Mouse (Mus musculus) midbrain, embryonic 13.5 days (tissue): ENCODE results near the gene 4930579F01Rik. TPM values are rescaled to one million over a fixed set of nuclear protein-coding genes. Genes with fewer than 3 reads are reported as not detected.

ENCODE experiments used
- ATAC-seq: fragments of 200-750 bp; cut with Nextera tagmentation; 2 replicates; pipeline ENCODE4 v1.8.0; 2017; ENCODE audit warnings: mild to moderate bottlenecking, moderate TSS enrichment, moderate library complexity
- H3K27ac ChIP-seq: fragments of 300-500 bp; sonication (generic); 2 replicates; pipeline ENCODE4 v1.5.1; 2015; ENCODE audit warnings: inconsistent platforms, mild to moderate bottlenecking, moderate library complexity
- H3K27me3 ChIP-seq: fragments of 300-500 bp; sonication (generic); 2 replicates; pipeline ENCODE4 v1.6.1; 2015; ENCODE audit warnings: mild to moderate bottlenecking, inconsistent platforms
- H3K36me3 ChIP-seq: fragments of 300-500 bp; sonication (generic); 2 replicates; pipeline ENCODE4 v1.6.1; 2015; ENCODE audit warnings: mild to moderate bottlenecking, inconsistent platforms
- H3K4me1 ChIP-seq: fragments of 300-500 bp; sonication (generic); replicated peaks from 2 replicates; pipeline ENCODE4 v1.6.1; 2015; ENCODE audit warnings: inconsistent platforms
- H3K4me2 ChIP-seq: fragments of 300-500 bp; sonication (generic); replicated peaks from 2 replicates; pipeline ENCODE4 v1.6.1; 2015; ENCODE audit warnings: moderate library complexity, mild to moderate bottlenecking, inconsistent platforms
- H3K4me3 ChIP-seq: fragments of 300-500 bp; sonication (generic); replicated peaks from 2 replicates; pipeline ENCODE4 v1.5.1; 2015; ENCODE audit warnings: mild to moderate bottlenecking, inconsistent platforms
- H3K9ac ChIP-seq: fragments of 300-500 bp; sonication (generic); replicated peaks from 2 replicates; pipeline ENCODE4 v1.6.1; 2015; ENCODE audit warnings: mild to moderate bottlenecking, inconsistent platforms
- H3K9me3 ChIP-seq: fragments of 300-500 bp; sonication (generic); 2 replicates; pipeline ENCODE4 v1.6.1; 2016; ENCODE audit warnings: mild to moderate bottlenecking, inconsistent platforms
- WGBS: fragments of 180-500 bp; shearing (Covaris S2); methylation state at CpG from one replicate; pipeline ENCODE4 v1.1.7; 2015; 5-methylcytosine and 5-hydroxymethylcytosine counted together
- polyA plus RNA-seq: library from polyadenylated mRNA; unstranded; fragments of >200 nt; fragmentation: Nextera tagmentation; extraction: Ambion mirVana; gene quantifications from 2 replicates; pipeline ENCODE4 v1.2.1, GENCODE M21; 2015

The 4930579F01Rik gene
- polyA plus RNA-seq, 1 experiment from 2014 or later = not detected

DNA sequence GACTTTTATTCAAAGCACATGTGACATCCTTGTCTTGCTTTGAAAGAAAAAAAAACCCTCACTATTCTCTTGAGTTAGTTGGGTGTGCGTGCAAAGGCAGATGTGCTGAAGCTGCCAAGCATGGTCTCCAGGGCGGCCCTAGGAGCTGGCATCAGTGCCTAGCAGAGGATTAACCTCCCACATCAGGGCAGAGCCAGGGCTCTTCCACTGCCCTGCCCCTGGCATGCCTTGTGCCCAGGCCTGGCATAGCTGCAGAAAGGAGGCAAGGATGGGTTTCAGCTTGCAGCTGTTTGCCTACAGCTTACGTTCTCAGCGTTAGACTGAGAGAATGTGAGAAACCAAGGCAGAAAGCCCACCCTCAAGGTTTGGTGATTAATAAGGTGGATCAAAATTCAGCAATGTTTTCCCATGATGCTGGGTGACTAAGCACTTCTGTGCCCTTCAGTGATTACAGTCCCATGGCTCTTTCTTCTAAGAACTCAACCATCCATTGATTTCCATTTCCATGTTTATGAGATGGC lies 18.9 kb upstream of the 4930579F01Rik start:
- H3K36me3 ChIP-seq = no peaks in the 10 kb centered on the region
- WGBS = 94% methylated on average over 4 of the region's 4 CpGs

DNA sequence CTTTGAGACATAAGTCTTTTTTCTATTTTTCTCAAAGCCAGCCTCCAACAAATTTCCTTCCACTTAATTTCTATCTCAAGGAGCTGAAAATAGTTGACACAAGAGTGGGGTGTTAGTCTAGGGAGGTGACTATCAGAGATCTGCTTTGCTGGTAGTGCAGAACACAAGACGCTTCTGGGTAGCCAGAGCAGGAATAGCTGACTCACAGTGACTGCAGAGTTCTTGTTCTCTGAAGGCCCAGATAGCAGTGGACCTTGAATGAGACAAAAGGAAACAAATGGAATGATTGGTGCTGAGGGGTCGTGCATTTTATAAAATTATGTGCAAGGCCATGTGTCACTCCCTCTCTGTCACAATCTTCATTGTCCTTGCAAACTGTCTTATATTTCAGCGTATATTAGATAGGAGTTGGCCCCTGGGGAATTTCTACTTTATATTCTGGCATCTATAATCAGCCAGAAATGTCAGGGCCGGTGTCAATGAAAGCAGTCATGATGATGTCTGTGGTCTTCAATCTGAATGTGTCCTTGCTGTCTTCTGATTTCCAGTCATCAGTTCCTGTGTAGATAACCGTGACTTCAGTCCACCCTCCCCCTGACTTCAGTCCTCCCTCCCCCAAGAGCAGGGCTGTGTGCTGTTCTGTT lies 16.9 kb upstream of the 4930579F01Rik start:
- ATAC-seq = no peak
- Histone ChIP-seq H3K27me3 (no peaks in the 10 kb centered on the region), H3K4me1 (peaks cover 3% of the 10 kb centered on the region), H3K36me3 (no peaks in the 10 kb centered on the region), H3K27ac (no peak overlapping the region), H3K4me3 (no peak overlapping the region), H3K9ac (no peak overlapping the region), H3K4me2 (no peak overlapping the region), H3K9me3 (no peaks in the 10 kb centered on the region)
- WGBS = 78% methylated on average over 5 of the region's 5 CpGs

More for the DNA sequence above, 18.9 kb upstream of the 4930579F01Rik start:
- no peak for ATAC-seq
- Histone ChIP-seq H3K27ac (no peak overlapping the region), H3K27me3 (no peaks in the 10 kb centered on the region), H3K4me2 (no peak overlapping the region), H3K9me3 (no peaks in the 10 kb centered on the region), H3K4me1 (peaks cover 5% of the 10 kb centered on the region), H3K4me3 (no peak overlapping the region), H3K9ac (no peak overlapping the region)

GRCm38 (mm10) chr3:138208821-138209220 lies 15.2 kb upstream of the 4930579F01Rik start:
- ATAC-seq = no peak
- Histone ChIP-seq H3K9ac (no peak overlapping the region), H3K9me3 (no peaks in the 10 kb centered on the region), H3K4me1 (no peaks in the 10 kb centered on the region), H3K4me3 (no peak overlapping the region), H3K4me2 (no peak overlapping the region), H3K27me3 (no peaks in the 10 kb centered on the region), H3K36me3 (no peaks in the 10 kb centered on the region), H3K27ac (no peak overlapping the region)
- WGBS = 90% methylated on average over 3 of the region's 3 CpGs

DNA sequence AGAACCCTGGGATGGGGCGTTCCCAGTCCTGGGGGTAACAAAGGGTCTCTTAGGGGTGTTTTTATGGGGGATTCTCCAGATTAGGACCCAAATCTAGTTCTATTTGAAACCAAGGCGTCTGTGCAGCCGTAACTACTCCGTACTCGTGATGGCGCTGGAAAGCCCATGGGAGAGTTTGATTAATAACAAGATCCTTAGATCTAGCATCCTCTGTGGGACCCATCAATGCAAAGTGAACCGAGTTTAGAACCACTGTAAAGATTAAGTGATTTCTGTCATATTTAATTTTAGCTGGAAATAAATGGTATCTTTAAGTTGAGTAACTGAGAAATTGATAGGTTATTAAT lies 5.1 kb upstream of the 4930579F01Rik start:
- Histone ChIP-seq H3K4me2 (peak overlapping the region; percentile 52), H3K4me1 (no peaks in the 10 kb centered on the region; the same call in 1 of the 2 replicates), H3K4me3 (0 out of 2 replicates have a peak overlapping the region, but pooled peaks have one; percentile 23), H3K27ac (no peak overlapping the region), H3K36me3 (no peaks in the 10 kb centered on the region), H3K27me3 (no peaks in the 10 kb centered on the region), H3K9ac (no peak overlapping the region; the same call in 1 of the 2 replicates), H3K9me3 (no peaks in the 10 kb centered on the region)
- 67% methylated on average over 7 of the region's 7 CpGs for WGBS
- ATAC-seq = 0 out of 2 replicates have a peak, but pooled peaks have one; percentile 26

- WGBS = 28% methylated on average over 20 of the region's 20 CpGs
Measured at GRCm38 (mm10) chr3:138197973-138198721, 4.5 kb upstream of the 4930579F01Rik start.

GRCm38 (mm10) chr3:138197556-138197955 lies 3.9 kb upstream of the 4930579F01Rik start:
- no peak for ATAC-seq
- Histone ChIP-seq H3K4me1 (no peaks in the 10 kb centered on the region; the same call in 1 of the 2 replicates), H3K4me2 (0 out of 2 replicates have a peak overlapping the region, but pooled peaks have one; percentile 52), H3K9me3 (no peaks in the 10 kb centered on the region), H3K4me3 (no peak overlapping the region), H3K9ac (no peak overlapping the region), H3K27ac (no peak overlapping the region), H3K36me3 (no peaks in the 10 kb centered on the region), H3K27me3 (no peaks in the 10 kb centered on the region)
- WGBS = 66% methylated on average over 9 of the region's 9 CpGs

More at GRCm38 (mm10) chr3:138197973-138198721, 4.5 kb upstream of the 4930579F01Rik start:
- H3K4me2 ChIP-seq = peak overlapping the region; percentile 52
- ATAC-seq = peak; percentile 97
- no peaks in the 10 kb centered on the region for H3K27me3 ChIP-seq
- H3K4me1 ChIP-seq = no peaks in the 10 kb centered on the region; the same call in 1 of the 2 replicates
- H3K9ac ChIP-seq = peak overlapping the region; percentile 65
- H3K9me3 ChIP-seq = no peaks in the 10 kb centered on the region
- peak overlapping the region; percentile 23 for H3K4me3 ChIP-seq
- H3K27ac ChIP-seq = no peak overlapping the region
- H3K36me3 ChIP-seq = no peaks in the 10 kb centered on the region

DNA sequence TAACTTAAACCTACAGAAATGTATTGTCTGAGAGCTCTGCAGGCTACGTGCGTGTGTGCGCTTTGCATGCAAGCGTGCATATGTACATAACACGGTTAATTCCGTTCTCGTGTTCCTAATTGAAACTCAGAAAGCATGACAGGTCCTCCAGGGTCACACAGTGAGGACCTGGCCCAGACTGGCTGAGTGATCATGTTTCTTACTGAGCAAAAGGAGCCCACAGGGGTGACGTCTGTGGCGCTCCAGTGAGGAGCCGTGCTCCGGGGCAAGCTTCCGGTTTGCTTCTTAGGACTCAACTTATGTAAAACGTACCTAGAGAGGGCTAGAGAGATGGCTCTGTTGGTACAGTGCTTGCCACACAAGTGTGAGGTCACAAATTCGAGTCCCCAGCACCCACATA lies 3.5 kb upstream of the 4930579F01Rik start:
- Histone ChIP-seq H3K27me3 (no peaks in the 10 kb centered on the region), H3K9ac (no peak overlapping the region), H3K27ac (no peak overlapping the region), H3K36me3 (no peaks in the 10 kb centered on the region), H3K4me3 (no peak overlapping the region), H3K4me2 (no peak overlapping the region), H3K4me1 (no peaks in the 10 kb centered on the region; the same call in 1 of the 2 replicates), H3K9me3 (no peaks in the 10 kb centered on the region)
- ATAC-seq = no peak
- WGBS = 87% methylated on average over 14 of the region's 14 CpGs

GRCm38 (mm10) chr3:138192260-138192659 lies 1.4 kb downstream of the 4930579F01Rik start:
- no peaks in the 10 kb centered on the region for H3K36me3 ChIP-seq

GRCm38 (mm10) chr3:138185995-138186930 lies 7.4 kb downstream of the 4930579F01Rik start:
- H3K4me2 ChIP-seq = no peak overlapping the region
- ATAC-seq = peak; percentile 82

More at GRCm38 (mm10) chr3:138192260-138192659, 1.4 kb downstream of the 4930579F01Rik start:
- Histone ChIP-seq H3K27me3 (no peaks in the 10 kb centered on the region), H3K27ac (no peak overlapping the region), H3K9me3 (no peaks in the 10 kb centered on the region), H3K4me3 (no peak overlapping the region), H3K4me1 (no peaks in the 10 kb centered on the region), H3K9ac (no peak overlapping the region), H3K4me2 (no peak overlapping the region)
- 91% methylated on average over 7 of the region's 7 CpGs for WGBS
- ATAC-seq = no peak

GRCm38 (mm10) chr3:138185290-138185689 lies 8.3 kb downstream of the 4930579F01Rik start:
- Histone ChIP-seq H3K4me1 (peaks cover 12% of the 10 kb centered on the region), H3K4me2 (no peak overlapping the region), H3K36me3 (no peaks in the 10 kb centered on the region), H3K27ac (no peak overlapping the region), H3K9ac (no peak overlapping the region), H3K9me3 (no peaks in the 10 kb centered on the region), H3K27me3 (no peaks in the 10 kb centered on the region), H3K4me3 (no peak overlapping the region)
- 70% methylated on average over 4 of the region's 4 CpGs for WGBS
- ATAC-seq = no peak

More at GRCm38 (mm10) chr3:138185995-138186930, 7.4 kb downstream of the 4930579F01Rik start:
- H3K4me1 ChIP-seq = peaks cover 12% of the 10 kb centered on the region
- H3K9ac ChIP-seq = no peak overlapping the region
- H3K36me3 ChIP-seq = no peaks in the 10 kb centered on the region
- no peak overlapping the region for H3K27ac ChIP-seq
- H3K27me3 ChIP-seq = no peaks in the 10 kb centered on the region
- 83% methylated on average over 26 of the region's 26 CpGs for WGBS
- no peak overlapping the region for H3K4me3 ChIP-seq
- no peaks in the 10 kb centered on the region for H3K9me3 ChIP-seq

GRCm38 (mm10) chr3:138183371-138183770 lies 10.3 kb downstream of the 4930579F01Rik start:
- H3K27me3 ChIP-seq = no peaks in the 10 kb centered on the region
- ATAC-seq = no peak
- H3K4me1 ChIP-seq = peaks cover 12% of the 10 kb centered on the region
- H3K4me2 ChIP-seq = no peak overlapping the region
- H3K4me3 ChIP-seq = no peak overlapping the region
- WGBS = 90% methylated on average over 7 of the region's 7 CpGs
- H3K27ac ChIP-seq = no peak overlapping the region
- H3K36me3 ChIP-seq = no peaks in the 10 kb centered on the region
- H3K9me3 ChIP-seq = no peaks in the 10 kb centered on the region
- no peak overlapping the region for H3K9ac ChIP-seq
